Mouse (Mus musculus) megakaryocyte, adult 5-6 weeks (primary cell): Measurements from ENCODE around the gene Cux1. TPM values are rescaled to one million over a fixed set of nuclear protein-coding genes. Genes with fewer than 3 reads are reported as not detected.

Source experiments
- ATAC-seq: 2 replicates; pipeline ENCODE4 v1.8.0; 2016; ENCODE audit warnings: mild to moderate bottlenecking, inconsistent platforms; ENCODE audit not compliant: poor library complexity, severe bottlenecking
- total RNA-seq, 2 experiments: library from RNA; stranded (forward) in 1 of 2; stranded (reverse) in 1 of 2; fragments of 153-499, 151-499 nt in 1 of 2; fragments of 221-1000, 200-1000 nt in 1 of 2; gene quantifications; 2 replicates each; pipeline versions ENCODE4 v1.2.3 to v1.2.4; 2015 to 2017

The Cux1 gene
- total RNA-seq, 2 experiments from 2014 or later, result 74.0 to 77.4 TPM

DNA sequence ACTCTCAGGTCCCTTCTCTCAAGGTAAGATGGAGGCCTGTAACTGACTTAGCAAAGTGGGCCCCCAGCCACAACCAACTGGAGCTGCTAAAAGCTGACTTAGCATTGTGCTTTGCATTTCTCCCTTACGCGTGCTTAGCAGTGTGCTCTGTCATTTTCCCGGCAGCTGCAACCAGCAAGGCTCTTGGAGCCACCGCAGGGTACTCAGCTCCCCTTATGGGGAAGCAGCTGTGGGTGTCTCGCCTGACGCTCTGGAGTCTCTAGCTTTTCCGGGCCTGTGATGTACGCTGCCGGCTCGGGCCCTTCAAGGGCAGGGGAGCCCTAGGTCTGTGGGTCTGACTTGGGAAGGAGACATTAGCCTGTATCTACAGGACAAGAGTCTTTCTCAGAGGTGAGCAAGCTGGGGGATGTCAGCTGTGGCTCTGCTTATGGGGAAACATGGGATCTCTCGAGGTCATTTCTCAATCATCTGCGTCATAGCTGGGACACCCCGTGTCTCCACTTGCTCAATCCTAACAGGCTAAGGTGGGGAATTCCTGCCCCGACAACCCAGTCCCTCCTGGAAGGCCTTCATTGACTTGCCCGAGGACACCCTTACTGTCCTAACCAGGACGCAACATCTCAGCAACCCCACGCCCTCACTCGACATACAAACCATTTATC is 350.2 kb downstream of the Cux1 start:
- ATAC-seq, result peak; percentile 64

DNA sequence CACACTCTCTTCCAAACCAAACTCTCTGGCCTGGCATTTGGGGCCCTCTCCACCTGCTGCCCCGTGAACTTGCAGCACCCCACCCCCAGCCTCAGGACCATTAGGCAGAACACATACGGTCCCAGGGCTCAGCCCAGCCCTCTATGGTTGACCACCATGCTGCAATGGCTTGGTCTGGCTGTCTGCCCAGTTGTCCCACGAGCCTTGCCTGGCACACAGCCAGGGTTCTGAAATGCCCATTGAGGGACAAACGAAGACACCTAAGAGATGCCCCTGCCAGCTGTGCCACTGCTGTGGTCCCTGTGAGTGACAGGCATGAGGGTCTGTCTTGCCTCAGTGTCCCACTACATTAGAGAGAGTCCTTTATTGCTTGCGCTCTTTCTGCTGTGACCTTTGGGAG is 351.3 kb downstream of the Cux1 start:
- ATAC-seq, result no peak

DNA sequence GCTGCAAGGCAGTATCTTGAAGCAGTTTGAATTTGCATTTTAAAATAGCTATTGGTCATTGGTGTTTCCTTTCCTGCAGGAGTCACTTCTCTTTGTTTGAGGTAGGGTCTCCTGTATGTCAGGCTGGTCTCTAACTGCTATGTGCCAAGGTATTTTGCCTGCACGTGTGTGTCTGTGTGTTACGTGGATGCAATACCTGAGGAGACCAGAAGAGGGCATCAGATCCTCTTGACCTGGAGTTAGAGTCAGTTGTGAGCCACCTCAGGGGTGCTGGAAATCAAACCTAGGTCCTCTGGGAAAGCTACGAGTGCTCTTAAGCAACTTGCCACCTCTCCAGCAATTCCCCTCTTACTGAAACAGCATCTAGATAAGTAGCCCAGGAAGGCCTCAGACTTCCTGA is 352.1 kb downstream of the Cux1 start:
- no peak for ATAC-seq

DNA sequence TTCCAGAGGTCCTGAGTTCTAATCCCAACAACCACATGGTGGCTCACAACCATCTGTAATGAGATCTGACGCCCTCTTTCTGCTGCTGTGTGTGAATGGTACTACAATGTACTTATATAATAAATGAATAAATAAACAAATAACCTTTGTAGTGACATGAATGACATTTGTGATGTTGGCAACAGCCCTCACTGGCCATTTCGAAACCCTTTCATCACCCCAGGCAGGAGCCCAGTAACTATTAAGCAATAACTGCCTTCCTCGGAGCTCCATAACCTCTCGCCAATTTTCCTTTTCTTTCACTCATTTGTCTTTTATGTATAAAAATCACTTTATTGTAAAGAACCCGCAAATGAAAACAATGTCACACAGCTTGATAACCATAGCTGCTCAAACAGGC is 353.6 kb downstream of the Cux1 start:
- no peak for ATAC-seq

DNA sequence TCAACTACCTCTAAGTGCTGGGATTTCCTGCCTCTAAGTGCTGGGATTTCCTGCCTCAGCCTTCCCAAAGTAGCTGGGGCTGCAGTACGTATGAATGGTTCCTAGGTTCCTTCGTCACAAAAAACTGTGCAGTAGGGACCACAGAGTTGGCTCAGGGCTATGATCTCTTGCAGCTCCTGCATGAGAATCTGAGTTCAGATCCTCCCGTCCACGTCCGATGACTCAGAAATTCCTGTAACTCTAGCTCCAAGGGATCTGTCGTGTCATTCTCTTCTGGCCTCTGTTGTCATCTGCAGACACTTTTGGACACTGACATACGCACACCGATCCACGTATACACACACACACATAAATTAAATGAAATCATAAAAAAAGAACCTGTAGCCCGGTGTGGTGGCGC is 354.6 kb downstream of the Cux1 start:
- no peak for ATAC-seq

DNA sequence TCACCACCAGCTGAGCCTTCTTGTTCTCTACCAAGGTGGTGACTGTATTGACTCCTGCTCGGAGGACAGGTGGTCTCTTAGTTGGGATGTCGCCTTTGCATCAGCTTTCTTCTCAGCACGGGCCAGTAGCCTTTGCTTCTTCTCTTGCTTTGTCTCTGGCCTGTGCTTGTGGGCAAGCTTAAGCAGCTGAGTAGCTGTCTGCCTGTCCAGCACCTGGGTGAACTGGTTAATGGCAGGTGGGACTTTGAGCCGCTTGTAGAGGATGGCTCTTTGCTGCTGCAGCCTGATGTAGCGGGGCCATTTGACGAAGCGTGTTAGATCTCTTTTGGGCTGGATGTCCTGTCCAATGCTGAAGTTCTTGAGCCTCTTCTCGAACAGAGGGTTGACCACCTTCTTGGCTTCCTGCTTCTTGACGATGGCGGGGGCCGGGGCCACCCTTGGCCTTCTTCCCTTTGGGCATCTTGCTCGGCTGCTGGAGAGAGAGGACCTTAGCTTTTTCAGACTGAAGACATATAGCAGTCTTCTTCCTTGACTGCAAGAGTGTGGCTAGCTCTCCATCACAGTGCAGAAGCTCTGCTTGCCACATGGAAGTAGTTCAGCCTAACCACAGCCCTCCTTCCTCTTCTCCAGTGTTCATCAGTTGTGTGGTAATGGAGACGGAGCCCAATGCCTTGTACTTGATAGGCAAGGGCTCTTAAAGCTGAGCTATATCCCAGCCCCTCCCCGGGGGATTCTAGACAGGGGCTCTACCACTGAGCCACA is 355.8 kb downstream of the Cux1 start:
- peak; percentile 88 for ATAC-seq

DNA sequence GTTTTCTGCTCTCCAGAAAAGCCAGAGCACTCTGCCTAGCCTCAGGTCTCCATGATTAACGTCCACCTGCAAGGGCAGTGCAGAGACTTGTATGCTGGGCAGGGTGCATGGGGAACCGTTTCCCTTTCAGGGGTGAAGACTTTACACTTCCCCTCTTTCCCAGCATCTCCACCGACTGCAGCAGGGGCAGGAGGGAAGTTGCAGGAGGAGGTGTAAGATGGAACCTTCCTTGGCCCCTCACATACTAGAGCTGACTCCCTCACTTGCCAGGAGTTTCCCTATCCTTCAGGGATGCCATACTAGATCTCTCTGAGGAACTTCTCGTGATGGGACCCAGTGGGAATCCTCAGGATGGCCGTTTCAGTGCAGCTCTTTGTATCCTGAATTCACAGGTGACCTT is 356.7 kb downstream of the Cux1 start:
- ATAC-seq, result peak; percentile 56

DNA sequence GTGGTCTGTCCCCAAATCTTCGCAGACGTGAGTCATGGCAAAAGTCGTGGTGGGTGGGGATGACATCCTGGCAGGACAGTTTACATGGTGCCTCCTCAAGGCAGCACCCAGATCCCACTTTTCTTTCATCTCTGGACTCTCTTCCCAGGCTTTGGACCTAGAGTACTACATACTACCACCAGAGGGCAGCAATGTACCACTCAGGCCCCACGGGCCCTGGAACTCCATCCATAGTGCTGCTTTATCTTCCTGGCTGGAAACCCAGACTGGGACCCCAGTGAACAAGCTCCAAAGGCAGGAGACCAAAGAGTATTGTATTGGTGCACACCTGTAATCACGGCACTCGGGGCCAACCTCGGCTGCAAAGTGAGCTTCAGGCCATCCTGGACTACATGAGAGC is 365.5 kb downstream of the Cux1 start:
- peak; percentile 46; the same call in 1 of the 2 replicates for ATAC-seq

DNA sequence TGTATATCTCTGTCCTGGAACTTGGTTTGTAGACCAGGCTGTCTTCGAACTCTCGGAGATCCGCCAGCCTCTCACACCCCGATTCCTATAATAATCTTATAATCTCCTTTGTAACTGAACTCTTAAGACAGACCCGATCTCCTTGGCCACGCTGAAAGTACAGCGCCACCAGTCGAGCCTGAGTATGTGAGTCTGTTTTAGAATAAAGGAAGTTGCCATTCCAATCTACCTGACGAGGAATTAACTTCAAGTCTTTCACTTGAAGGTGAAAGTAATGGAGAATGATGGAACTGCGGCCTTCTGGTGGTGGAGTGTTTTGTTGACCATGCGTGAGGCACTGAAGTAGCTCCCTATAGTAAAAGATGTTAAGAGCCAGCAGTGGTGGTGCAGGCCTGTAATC is 367.8 kb downstream of the Cux1 start:
- ATAC-seq, result no peak

DNA sequence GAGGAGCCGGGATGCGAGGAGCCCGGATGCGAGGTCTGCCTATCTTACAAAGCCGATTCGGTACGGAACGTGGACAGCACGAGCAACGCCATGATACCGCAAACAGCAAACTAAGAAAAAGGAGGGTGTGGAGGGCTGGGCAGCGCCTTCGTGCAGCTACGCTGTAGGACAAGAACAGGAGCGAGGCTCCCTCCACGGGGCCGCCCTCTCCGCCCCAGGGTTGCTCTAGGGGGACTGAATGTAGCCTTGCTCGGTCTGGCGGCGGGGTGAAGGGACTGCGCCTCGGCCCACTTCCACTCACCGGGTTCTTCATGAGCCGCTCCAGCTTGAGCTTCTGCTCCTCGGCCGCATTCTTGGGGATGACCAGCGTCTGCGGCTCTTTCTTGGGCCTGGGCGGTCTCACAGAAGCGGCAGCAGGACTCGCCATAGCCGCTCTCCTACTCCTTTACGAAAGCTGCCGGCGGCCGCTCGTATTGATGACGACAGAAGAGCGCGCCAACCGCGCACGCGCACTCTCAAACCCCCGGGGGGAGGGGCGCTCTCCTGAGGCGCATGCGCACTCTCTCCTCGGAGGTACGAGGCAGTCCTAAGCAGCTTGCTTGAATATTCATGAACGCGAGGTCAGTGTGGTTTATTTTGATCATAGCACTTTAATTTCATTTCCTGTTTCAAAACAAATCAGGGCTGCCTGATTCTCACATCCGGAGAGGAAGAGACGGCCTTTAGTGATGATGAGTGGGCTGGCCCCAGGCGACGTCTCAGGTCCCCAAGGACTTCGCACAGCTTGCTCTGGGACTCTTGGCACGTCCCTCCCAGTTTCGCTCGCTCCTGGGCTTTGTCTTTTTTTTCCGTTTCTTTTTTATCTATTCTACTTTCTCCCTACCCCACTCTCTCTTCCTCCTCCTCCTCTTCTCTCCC is 368.6 kb downstream of the Cux1 start, which contains the start of gene Prkrip1:
Gene Prkrip1, minus strand, starts transcription at position 490 of the 918 bp plus-strand sequence.
- ATAC-seq, result peak; percentile 86

Other genes starting within 250 kb of the Cux1 start
- gene Myl10, start 125.7 kb upstream of the Cux1 start, total RNA-seq (2015), result not detected in 2 replicates
- not detected in 2 replicates for gene Myl10, start 125.7 kb upstream of the Cux1 start, total RNA-seq (2017)